Mouse (Mus musculus): Measurements from ENCODE around the gene Gm20715.
"Not testable (repeated sequence)": the region's sequence is repeated elsewhere in the genome, so short reads cannot be mapped to it uniquely, and the experiment has no call there.

Gene Gm20715
- long read RNA-seq, experiment 1 = 0 reads
- long read RNA-seq, experiment 2 = 0 reads

GRCm38 (mm10) chr7:6410043-6410442, at the start of gene Gm20715:
Gm20715 (plus strand) TSS chr7:6410277.
- intact Hi-C loops (cut with DNase I) = no loop called here

GRCm38 (mm10) chr7:6360477-6361060, 49.5 kb upstream of the Gm20715 start:
- intact Hi-C loops (cut with DNase I) = loop anchor here (5.0 kb wide), 1 partner anchor 557 kb away; no protein-coding TSS in a partner anchor

- intact Hi-C loops (cut with DNase I) = loop anchor here (5.0 kb wide), 1 partner anchor 556 kb away; no protein-coding TSS in a partner anchor
Observed at GRCm38 (mm10) chr7:6361756-6362155, 48.3 kb upstream of the Gm20715 start.

- intact Hi-C loops (cut with DNase I) = loop anchor here (5.0 kb wide), 1 partner anchor 555 kb away; no protein-coding TSS in a partner anchor
Observed at GRCm38 (mm10) chr7:6362268-6363046, 47.6 kb upstream of the Gm20715 start.

- intact Hi-C loops (cut with DNase I) = loop anchor here (5.0 kb wide), 1 partner anchor 554 kb away; no protein-coding TSS in a partner anchor
Observed at GRCm38 (mm10) chr7:6363047-6363488, 47.0 kb upstream of the Gm20715 start, which contains the start of gene Zfp78. Zfp78 (plus strand) TSS chr7:6363280.

- intact Hi-C loops (cut with DNase I) = loop anchor here (5.0 kb wide), 1 partner anchor 553 kb away; no protein-coding TSS in a partner anchor
Observed at GRCm38 (mm10) chr7:6364761-6365160, 45.3 kb upstream of the Gm20715 start.

- intact Hi-C loops (cut with DNase I) = no loop called here
Observed at GRCm38 (mm10) chr7:6367185-6367584, 42.9 kb upstream of the Gm20715 start.

GRCm38 (mm10) chr7:6368146-6368545, 41.9 kb upstream of the Gm20715 start:
- intact Hi-C loops (cut with DNase I) = not testable (repeated sequence)

GRCm38 (mm10) chr7:6369460-6369859, 40.6 kb upstream of the Gm20715 start:
- intact Hi-C loops (cut with DNase I) = no loop called here

- intact Hi-C loops (cut with DNase I) = no loop called here
Observed at GRCm38 (mm10) chr7:6372993-6373392, 37.1 kb upstream of the Gm20715 start.

- intact Hi-C loops (cut with DNase I) = no loop called here
Observed at GRCm38 (mm10) chr7:6378441-6378840, 31.6 kb upstream of the Gm20715 start.

GRCm38 (mm10) chr7:6381431-6381830, 28.6 kb upstream of the Gm20715 start:
- intact Hi-C loops (cut with DNase I) = no loop called here

- intact Hi-C loops (cut with DNase I) = no loop called here
Observed at GRCm38 (mm10) chr7:6383044-6383455, 27.0 kb upstream of the Gm20715 start, which contains the start of gene Zfp28. Zfp28 (plus strand) TSS chr7:6383295.

GRCm38 (mm10) chr7:6384011-6384410, 26.1 kb upstream of the Gm20715 start:
- intact Hi-C loops (cut with DNase I) = no loop called here

GRCm38 (mm10) chr7:6386995-6387394, 23.1 kb upstream of the Gm20715 start:
- intact Hi-C loops (cut with DNase I) = no loop called here

- intact Hi-C loops (cut with DNase I) = no loop called here
Observed at GRCm38 (mm10) chr7:6388971-6389370, 21.1 kb upstream of the Gm20715 start.

GRCm38 (mm10) chr7:6389449-6389848, 20.6 kb upstream of the Gm20715 start:
- intact Hi-C loops (cut with DNase I) = no loop called here

GRCm38 (mm10) chr7:6397996-6398975, 11.8 kb upstream of the Gm20715 start, which contains the start of gene Smim17:
Smim17 (plus strand) TSS chr7:6398715.
- intact Hi-C loops (cut with DNase I) = no loop called here

- intact Hi-C loops (cut with DNase I) = no loop called here
Observed at GRCm38 (mm10) chr7:6414626-6415441, 4.8 kb downstream of the Gm20715 start.

GRCm38 (mm10) chr7:6415442-6415787, 5.3 kb downstream of the Gm20715 start:
- intact Hi-C loops (cut with DNase I) = no loop called here
